Mouse (Mus musculus) telencephalon, adult 2 months (tissue): ENCODE measurements around the gene Atrn.

Experiments used
- DNase-seq: peaks from one replicate; pipeline ENCODE4 v3.0.0-alpha.2; 2011; ENCODE audit warnings: low read depth, low spot score

Gene Atrn

GRCm38 (mm10) chr2:131072536-131072935, 166.2 kb downstream of the Atrn start:
- no peak for DNase-seq
